Mouse (Mus musculus) embryonic facial prominence, embryonic 11.5 days (tissue): Measurements from ENCODE around the gene Wwox. TPM values are rescaled to one million over a fixed set of nuclear protein-coding genes. Genes with fewer than 3 reads are reported as not detected.

ENCODE experiments used
- ATAC-seq: fragments of 200-750 bp; cut with Nextera tagmentation; replicated peaks from 2 replicates; pipeline ENCODE4 v1.8.0; 2017; ENCODE audit warnings: low read depth; ENCODE audit not compliant: insufficient number of reproducible peaks, low FRiP score, low TSS enrichment
- DNase-seq: peaks from one replicate; pipeline ENCODE4 v3.0.0-alpha.2; 2015; ENCODE audit warnings: low spot score
- H3K27ac ChIP-seq: fragments of 300-500 bp; sonication (generic); replicated peaks from 2 replicates; pipeline ENCODE4 v1.5.1; 2014; ENCODE audit warnings: mild to moderate bottlenecking, low read depth, low read length, control low read depth
- H3K27me3 ChIP-seq: fragments of 300-500 bp; sonication (generic); 2 replicates; pipeline ENCODE4 v1.6.1; 2014; ENCODE audit warnings: mild to moderate bottlenecking, low read length, moderate library complexity, mixed read lengths; ENCODE audit not compliant: control insufficient read depth, insufficient read depth
- H3K36me3 ChIP-seq: fragments of 300-500 bp; sonication (generic); replicated peaks from 2 replicates; pipeline ENCODE4 v1.6.1; 2014; ENCODE audit warnings: low read depth, mild to moderate bottlenecking, low read length, moderate library complexity, mixed read lengths; ENCODE audit not compliant: control insufficient read depth, insufficient read depth
- H3K4me1 ChIP-seq: fragments of 300-500 bp; sonication (generic); 2 replicates; pipeline ENCODE4 v1.6.1; 2014; ENCODE audit warnings: low read length, mixed read lengths; ENCODE audit not compliant: control insufficient read depth, insufficient read depth
- H3K4me2 ChIP-seq: fragments of 300-500 bp; sonication (generic); 2 replicates; pipeline ENCODE4 v1.6.1; 2014; ENCODE audit warnings: low read depth, mild to moderate bottlenecking, control low read depth, low read length, moderate library complexity
- H3K4me3 ChIP-seq: fragments of 300-500 bp; sonication (generic); 2 replicates; pipeline ENCODE4 v1.5.1; 2014; ENCODE audit warnings: low read depth, low read length, control low read depth
- H3K9ac ChIP-seq: fragments of 300-500 bp; sonication (generic); replicated peaks from 2 replicates; pipeline ENCODE4 v1.6.1; 2014; ENCODE audit warnings: mild to moderate bottlenecking, control low read depth, low read length
- H3K9me3 ChIP-seq: fragments of 300-500 bp; sonication (generic); replicated peaks from 2 replicates; pipeline ENCODE4 v1.6.1; 2016; ENCODE audit warnings: mild to moderate bottlenecking, low read length, inconsistent platforms, mixed read lengths; ENCODE audit not compliant: control insufficient read depth
- WGBS: fragments of 180-500 bp; shearing (Covaris S2); extraction: QIAGEN DNeasy Blood & Tissue Kit; methylation state at CpG from one replicate; pipeline ENCODE4 v1.1.7; 2014; 5-methylcytosine and 5-hydroxymethylcytosine counted together
- polyA plus RNA-seq: library from polyadenylated mRNA; unstranded; fragments of >200 nt; fragmentation: Nextera tagmentation; extraction: Ambion mirVana; gene quantifications from 2 replicates; pipeline ENCODE4 v1.2.1, GENCODE M21; 2014

Wwox gene
- polyA plus RNA-seq, 1 experiment from 2014 or later = 7.2 TPM

- DNase-seq (no peak), ATAC-seq (no peak)
- Histone ChIP-seq H3K36me3 (no peaks in the 10 kb centered on the region), H3K4me2 (no peak overlapping the region), H3K4me1 (no peaks in the 10 kb centered on the region), H3K27ac (no peak overlapping the region), H3K4me3 (no peak overlapping the region), H3K27me3 (no peaks in the 10 kb centered on the region), H3K9ac (no peak overlapping the region), H3K9me3 (no peaks in the 10 kb centered on the region)
- 85% methylated on average over 15 of the region's 15 CpGs for WGBS
These were observed 87.3 kb downstream of the Wwox start for GRCm38 (mm10) chr8:114526626-114527267.

DNA sequence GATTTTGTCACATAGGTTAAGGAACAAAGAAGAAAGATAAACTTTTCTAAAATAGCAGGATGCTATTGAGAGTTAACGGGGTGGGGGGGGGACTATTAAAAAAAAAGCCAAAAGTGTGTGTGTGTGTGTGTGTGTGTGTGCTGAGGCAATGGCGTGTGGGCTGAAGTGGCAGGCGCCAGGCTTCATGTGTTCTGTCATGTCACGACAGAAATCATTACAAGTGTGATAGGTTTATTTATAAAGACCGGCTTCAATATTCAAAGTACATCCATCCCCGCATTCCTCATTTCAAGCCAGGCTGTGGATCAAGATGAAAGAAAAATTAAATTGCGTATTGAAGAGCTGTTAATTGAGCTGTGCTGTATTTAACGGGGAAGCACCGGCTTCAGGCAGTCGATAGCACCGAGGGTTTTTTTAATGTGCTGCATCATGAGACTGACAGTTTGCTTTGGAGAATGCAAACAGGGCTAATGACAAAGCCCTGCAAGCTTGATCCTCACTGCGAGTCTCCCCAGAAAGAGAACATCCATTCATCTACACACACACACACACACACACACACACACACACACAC, 88.3 kb downstream of the Wwox start:
- no peak for DNase-seq

GRCm38 (mm10) chr8:114529581-114529980, 90.1 kb downstream of the Wwox start:
- 80% methylated on average over 10 of the region's 10 CpGs for WGBS

More for the DNA sequence above, 88.3 kb downstream of the Wwox start:
- H3K4me2 ChIP-seq = no peak overlapping the region
- no peak overlapping the region for H3K27ac ChIP-seq
- no peaks in the 10 kb centered on the region for H3K27me3 ChIP-seq
- no peak overlapping the region for H3K9ac ChIP-seq
- H3K4me3 ChIP-seq = no peak overlapping the region
- WGBS = 76% methylated on average over 12 of the region's 12 CpGs
- no peaks in the 10 kb centered on the region for H3K9me3 ChIP-seq
- H3K36me3 ChIP-seq = no peaks in the 10 kb centered on the region
- H3K4me1 ChIP-seq = no peaks in the 10 kb centered on the region
- ATAC-seq = no peak

DNA sequence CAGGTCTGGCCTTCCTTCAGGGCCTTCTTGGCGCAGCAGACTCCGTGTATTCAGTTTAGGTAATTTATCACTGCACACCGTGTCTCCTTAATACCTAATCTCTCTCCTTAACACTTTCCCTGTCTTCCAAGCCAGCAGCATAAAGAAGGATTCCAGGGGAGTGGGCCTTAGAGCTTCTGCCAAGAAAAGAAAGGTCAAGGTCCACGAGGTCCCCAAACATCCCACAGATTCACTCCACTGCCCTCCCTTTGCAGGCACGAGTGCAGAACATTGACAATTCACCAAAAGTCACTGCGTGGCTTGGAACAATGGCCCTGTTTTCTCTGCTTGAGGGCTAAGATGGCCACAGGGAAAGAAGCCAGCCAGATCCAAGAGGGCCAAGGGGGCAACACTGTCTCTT, 96.7 kb downstream of the Wwox start:
- Histone ChIP-seq H3K9ac (no peak overlapping the region), H3K9me3 (no peaks in the 10 kb centered on the region), H3K4me2 (no peak overlapping the region), H3K36me3 (no peaks in the 10 kb centered on the region), H3K4me3 (no peak overlapping the region), H3K27ac (no peak overlapping the region), H3K4me1 (no peaks in the 10 kb centered on the region), H3K27me3 (no peaks in the 10 kb centered on the region)
- WGBS = 45% methylated on average over 6 of the region's 6 CpGs
- ATAC-seq (no peak), DNase-seq (no peak)

More at GRCm38 (mm10) chr8:114529581-114529980, 90.1 kb downstream of the Wwox start:
- H3K27me3 ChIP-seq = no peaks in the 10 kb centered on the region
- H3K4me1 ChIP-seq = no peaks in the 10 kb centered on the region
- ATAC-seq (no peak), DNase-seq (no peak)
- H3K27ac ChIP-seq = no peak overlapping the region
- H3K4me3 ChIP-seq = no peak overlapping the region
- H3K36me3 ChIP-seq = no peaks in the 10 kb centered on the region
- no peak overlapping the region for H3K4me2 ChIP-seq
- H3K9me3 ChIP-seq = no peaks in the 10 kb centered on the region
- H3K9ac ChIP-seq = no peak overlapping the region

DNA sequence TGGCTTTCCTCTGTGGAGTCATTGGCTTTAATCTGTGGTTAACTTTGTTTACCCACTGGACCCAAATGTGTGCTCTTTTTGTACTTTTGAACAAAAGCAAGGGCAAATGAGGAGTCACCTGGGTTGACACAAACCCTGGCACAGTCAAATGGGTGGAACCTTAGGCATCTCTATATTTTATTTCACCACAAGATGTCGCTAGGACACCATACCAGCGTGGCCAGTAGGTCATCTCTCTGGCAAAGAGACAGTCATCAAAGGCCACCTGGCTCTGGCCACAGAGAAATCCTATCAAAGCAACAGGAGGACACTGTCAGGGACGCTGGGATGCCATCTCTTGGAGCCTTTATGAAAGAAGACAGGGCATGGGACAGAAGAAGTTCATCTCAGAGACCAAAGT, 101.7 kb downstream of the Wwox start:
- Histone ChIP-seq H3K4me1 (no peaks in the 10 kb centered on the region), H3K4me2 (no peak overlapping the region), H3K9me3 (no peaks in the 10 kb centered on the region), H3K9ac (no peak overlapping the region), H3K4me3 (no peak overlapping the region), H3K27me3 (no peaks in the 10 kb centered on the region), H3K36me3 (no peaks in the 10 kb centered on the region), H3K27ac (no peak overlapping the region)
- ATAC-seq (no peak), DNase-seq (peak; percentile 71)
- 12% methylated on average over 3 of the region's 3 CpGs for WGBS

- ATAC-seq = no peak
- Histone ChIP-seq H3K4me2 (no peak overlapping the region), H3K36me3 (no peaks in the 10 kb centered on the region), H3K4me3 (no peak overlapping the region), H3K9ac (no peak overlapping the region), H3K9me3 (no peaks in the 10 kb centered on the region), H3K4me1 (no peaks in the 10 kb centered on the region), H3K27me3 (no peaks in the 10 kb centered on the region), H3K27ac (no peak overlapping the region)
- no peak for DNase-seq
- WGBS = 66% methylated on average over 8 of the region's 8 CpGs
These were observed 108.9 kb downstream of the Wwox start for GRCm38 (mm10) chr8:114548360-114548759.

- ATAC-seq (no peak), DNase-seq (no peak)
- Histone ChIP-seq H3K27ac (no peak overlapping the region), H3K4me2 (no peak overlapping the region), H3K4me3 (no peak overlapping the region), H3K9me3 (no peaks in the 10 kb centered on the region), H3K9ac (no peak overlapping the region), H3K27me3 (no peaks in the 10 kb centered on the region), H3K36me3 (no peaks in the 10 kb centered on the region), H3K4me1 (no peaks in the 10 kb centered on the region)
- WGBS = 65% methylated on average over 6 of the region's 6 CpGs
These were observed 109.4 kb downstream of the Wwox start for GRCm38 (mm10) chr8:114548837-114549236.

GRCm38 (mm10) chr8:114550029-114550428, 110.6 kb downstream of the Wwox start:
- no peaks in the 10 kb centered on the region for H3K27me3 ChIP-seq
- no peak overlapping the region for H3K27ac ChIP-seq
- no peaks in the 10 kb centered on the region for H3K9me3 ChIP-seq
- ATAC-seq (no peak), DNase-seq (no peak)
- no peak overlapping the region for H3K4me3 ChIP-seq
- H3K9ac ChIP-seq = no peak overlapping the region
- no peak overlapping the region for H3K4me2 ChIP-seq
- no peaks in the 10 kb centered on the region for H3K4me1 ChIP-seq
- H3K36me3 ChIP-seq = no peaks in the 10 kb centered on the region
- WGBS = 71% methylated on average over 7 of the region's 7 CpGs
